Mouse (Mus musculus) cortical plate, adult 2 months (tissue): Measurements from ENCODE around the gene Jph2.

Source experiments
- CTCF ChIP-seq: fragments of 200-500 bp; IDR thresholded peaks from 2 replicates; pipeline ENCODE4 v1.5.1; 2011; ENCODE audit warnings: mild to moderate bottlenecking, control low read depth, low read length; ENCODE audit not compliant: insufficient read depth; ENCODE audit errors: extremely low read depth
- POLR2A ChIP-seq: fragments of 200-500 bp; IDR thresholded peaks from 2 replicates; pipeline ENCODE4 v1.6.1; 2011; ENCODE audit warnings: mild to moderate bottlenecking, low read length, control low read depth; ENCODE audit not compliant: insufficient read depth; ENCODE audit errors: extremely low read depth

GRCm38 (mm10) chr2:163424597-163424996 is 26.8 kb upstream of the Jph2 start, which contains the start of gene Oser1:
- no peak for TF ChIP-seq POLR2A
- TF ChIP-seq CTCF, result no peak
